Mouse (Mus musculus): Measurements from ENCODE around the gene Rec114. TPM values are rescaled to one million over a fixed set of nuclear protein-coding genes. Genes with fewer than 3 reads are reported as not detected.

Rec114 gene
- polyA plus RNA-seq, 1 experiment from 2014 or later, result 1.2 TPM

DNA sequence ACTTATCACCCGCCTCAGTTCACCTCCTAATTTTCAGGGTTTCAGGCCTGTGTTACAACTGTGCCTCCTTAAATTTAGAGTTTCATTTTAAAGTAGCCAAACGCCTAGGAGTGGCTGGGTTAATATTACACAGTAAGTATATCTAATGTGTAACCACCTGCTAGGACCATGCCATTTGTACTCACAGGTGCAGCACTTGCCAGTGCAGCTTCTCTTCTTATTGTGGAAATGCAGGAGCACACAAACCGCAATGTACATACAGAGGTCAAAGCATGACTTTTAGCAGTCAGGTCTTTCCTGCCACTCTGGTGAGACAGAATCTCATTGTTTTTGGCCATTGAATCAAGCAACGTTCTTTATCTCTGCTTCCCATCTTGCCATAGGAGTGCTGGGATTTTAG, 89.3 kb downstream of the Rec114 start:
- no peak overlapping the region for H3K4me2 ChIP-seq (ENCODE audit: low read length)
- no peak overlapping the region for H3K4me3 ChIP-seq (ENCODE audit: low read depth, low read length)
- no peaks in the 10 kb centered on the region for H3K9me3 ChIP-seq (replicated peaks; ENCODE audit: control insufficient read depth, low read length, poor library complexity, severe bottlenecking)
- H3K27me3 ChIP-seq (ENCODE audit: control insufficient read depth, insufficient read depth, low read depth, low read length), result no peaks in the 10 kb centered on the region
- no peak for ATAC-seq
- no peak overlapping the region for H3K9ac ChIP-seq (ENCODE audit: low read depth, low read length)
- H3K27ac ChIP-seq (ENCODE audit: low read length), result no peak overlapping the region
- whole genome bisulfite sequencing, result 83% methylated on average over 4 of the region's 4 CpGs
- H3K36me3 ChIP-seq (ENCODE audit: control insufficient read depth, insufficient read depth, low read length), result 0 out of 2 replicates have a peak, but pooled peaks cover 2% of the 10 kb centered on the region
- no peaks in the 10 kb centered on the region for H3K4me1 ChIP-seq (ENCODE audit: control insufficient read depth, insufficient read depth, low read length)

DNA sequence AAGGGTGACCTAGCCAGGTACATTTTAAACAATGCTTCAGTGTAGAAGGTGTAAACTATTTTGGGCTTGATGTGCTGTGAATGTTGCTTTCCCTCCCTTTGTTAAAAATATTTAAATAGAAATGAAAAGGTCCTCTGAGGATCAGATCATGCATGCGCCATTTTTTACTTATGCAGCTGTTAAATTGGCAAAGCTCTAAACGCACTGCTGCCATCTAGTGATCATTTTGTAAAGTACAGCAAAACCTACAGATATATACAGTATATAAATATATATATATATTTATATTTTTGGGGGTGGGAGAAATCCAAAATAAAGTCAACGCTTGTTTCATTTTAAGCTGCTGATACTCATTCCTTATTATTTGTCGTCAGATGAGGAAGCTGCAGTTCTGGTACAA, 91.8 kb downstream of the Rec114 start:
- H3K9ac ChIP-seq (ENCODE audit: low read depth, low read length), result no peak overlapping the region
- H3K27ac ChIP-seq (ENCODE audit: low read length), result no peak overlapping the region

DNA sequence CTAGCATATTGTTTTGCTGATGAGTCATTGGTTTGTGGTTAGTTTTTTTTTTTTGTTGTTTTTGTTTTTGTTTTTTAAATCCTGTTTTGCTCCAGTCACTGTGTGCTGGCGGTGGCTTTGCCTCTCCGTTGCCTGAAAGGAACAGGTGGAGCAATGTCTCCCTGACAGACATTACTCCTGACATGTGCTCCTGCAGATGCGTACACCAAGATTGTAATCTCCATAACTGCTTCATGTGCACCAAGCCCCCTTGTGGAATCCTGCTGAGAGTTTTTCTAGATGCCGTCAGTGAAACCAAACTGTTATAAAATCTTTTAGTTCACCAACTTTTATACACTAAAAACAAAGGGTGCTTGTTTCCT, 94.5 kb downstream of the Rec114 start:
- H3K27ac ChIP-seq (ENCODE audit: low read length), result no peak overlapping the region
- no peaks in the 10 kb centered on the region for H3K9me3 ChIP-seq (replicated peaks; ENCODE audit: control insufficient read depth, low read length, poor library complexity, severe bottlenecking)
- peaks cover 5% of the 10 kb centered on the region; the same call in 1 of the 2 replicates for H3K36me3 ChIP-seq (ENCODE audit: control insufficient read depth, insufficient read depth, low read length)
- no peak overlapping the region for H3K4me3 ChIP-seq (ENCODE audit: low read depth, low read length)
- no peaks in the 10 kb centered on the region for H3K4me1 ChIP-seq (ENCODE audit: control insufficient read depth, insufficient read depth, low read length)
- no peak overlapping the region for H3K4me2 ChIP-seq (ENCODE audit: low read length)
- 57% methylated on average over 4 of the region's 4 CpGs for WGBS
- H3K27me3 ChIP-seq (ENCODE audit: control insufficient read depth, insufficient read depth, low read depth, low read length), result no peaks in the 10 kb centered on the region
- ATAC-seq, result no peak
- H3K9ac ChIP-seq (ENCODE audit: low read depth, low read length), result no peak overlapping the region

More for the DNA sequence above, 91.8 kb downstream of the Rec114 start:
- Histone ChIP-seq H3K4me2 (ENCODE audit: low read length) (no peak overlapping the region), H3K4me1 (ENCODE audit: control insufficient read depth, insufficient read depth, low read length) (no peaks in the 10 kb centered on the region), H3K4me3 (ENCODE audit: low read depth, low read length) (no peak overlapping the region), H3K36me3 (ENCODE audit: control insufficient read depth, insufficient read depth, low read length) (0 out of 2 replicates have a peak, but pooled peaks cover 2% of the 10 kb centered on the region), H3K9me3 (replicated peaks; ENCODE audit: control insufficient read depth, low read length, poor library complexity, severe bottlenecking) (no peaks in the 10 kb centered on the region), H3K27me3 (ENCODE audit: control insufficient read depth, insufficient read depth, low read depth, low read length) (no peaks in the 10 kb centered on the region)
- ATAC-seq, result no peak
- WGBS, result 55% methylated on average over 4 of the region's 4 CpGs

DNA sequence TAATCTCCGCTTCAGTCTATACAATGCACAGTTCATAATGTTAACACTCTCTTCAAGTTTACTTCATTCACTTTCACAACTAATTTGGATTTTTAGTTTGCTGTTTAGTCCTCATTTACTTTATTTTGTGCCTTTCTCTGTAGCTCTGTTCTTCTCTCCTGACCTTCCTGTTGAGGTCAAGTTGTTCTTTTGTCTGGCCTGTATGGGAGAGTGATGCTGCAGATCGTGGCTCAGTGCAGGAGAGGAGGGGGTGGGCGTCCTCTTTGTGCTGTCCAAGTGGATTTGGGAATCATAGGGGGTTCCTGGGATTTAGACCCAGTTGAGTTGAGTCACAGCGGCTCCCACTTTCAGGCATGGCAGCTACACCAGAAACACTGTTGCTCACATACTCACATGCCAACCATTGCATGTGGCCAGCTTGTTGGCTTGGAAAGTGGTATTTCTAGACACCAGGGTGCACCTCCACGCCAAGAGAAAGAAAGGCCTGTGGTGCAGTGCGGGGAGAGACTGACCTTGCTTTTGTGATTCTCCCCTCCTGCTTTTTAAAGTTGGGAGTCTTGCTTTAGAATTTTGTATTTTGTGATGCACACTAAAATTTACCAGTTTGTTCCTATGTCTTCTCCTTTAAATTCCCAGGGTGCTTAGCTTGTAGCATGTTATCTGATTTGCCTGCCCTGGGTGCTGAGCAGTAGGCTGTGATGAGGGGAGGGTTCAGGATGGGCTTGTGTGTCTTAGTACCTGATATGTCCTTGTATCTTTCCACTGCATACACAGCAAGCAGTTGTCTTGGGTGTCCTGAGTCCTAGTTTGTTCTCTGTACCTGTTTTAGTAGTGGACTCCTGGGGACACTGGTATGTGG, 95.1 kb downstream of the Rec114 start:
- H3K4me1 ChIP-seq (ENCODE audit: control insufficient read depth, insufficient read depth, low read length), result no peaks in the 10 kb centered on the region

DNA sequence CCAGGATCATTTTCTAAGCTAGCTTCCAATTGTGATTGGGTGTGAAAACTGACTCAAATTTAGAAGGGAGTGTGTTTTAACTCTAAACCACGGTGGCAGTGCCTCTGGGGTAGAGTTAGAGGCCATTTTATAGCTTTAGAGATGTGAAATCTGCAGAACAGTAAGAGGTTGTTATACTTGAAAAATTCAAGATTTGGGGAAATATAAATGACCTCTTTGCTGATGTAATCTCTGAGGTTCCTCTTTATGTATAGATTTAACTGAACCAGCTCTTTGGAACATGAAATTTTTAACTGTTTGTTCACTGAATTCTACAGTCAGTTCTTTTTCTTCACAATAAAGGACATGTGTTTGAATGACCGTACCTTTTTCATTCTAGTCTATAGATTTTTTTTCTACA, 113.3 kb downstream of the Rec114 start:
- H3K36me3 ChIP-seq (ENCODE audit: control insufficient read depth, insufficient read depth, low read length), result no peaks in the 10 kb centered on the region
- H3K27ac ChIP-seq (ENCODE audit: low read length), result no peak overlapping the region
- H3K4me1 ChIP-seq (ENCODE audit: control insufficient read depth, insufficient read depth, low read length), result no peaks in the 10 kb centered on the region
- H3K9ac ChIP-seq (ENCODE audit: low read depth, low read length), result no peak overlapping the region
- H3K4me2 ChIP-seq (ENCODE audit: low read length), result no peak overlapping the region
- H3K9me3 ChIP-seq (replicated peaks; ENCODE audit: control insufficient read depth, low read length, poor library complexity, severe bottlenecking), result no peaks in the 10 kb centered on the region
- H3K4me3 ChIP-seq (ENCODE audit: low read depth, low read length), result no peak overlapping the region
- WGBS, result 86% methylated on average over 2 of the region's 2 CpGs
- H3K27me3 ChIP-seq (ENCODE audit: control insufficient read depth, insufficient read depth, low read depth, low read length), result no peaks in the 10 kb centered on the region
- no peak for ATAC-seq

More for the DNA sequence above, 95.1 kb downstream of the Rec114 start:
- Histone ChIP-seq H3K9ac (ENCODE audit: low read depth, low read length) (no peak overlapping the region), H3K27ac (ENCODE audit: low read length) (no peak overlapping the region), H3K36me3 (ENCODE audit: control insufficient read depth, insufficient read depth, low read length) (peaks cover 5% of the 10 kb centered on the region; the same call in 1 of the 2 replicates), H3K4me2 (ENCODE audit: low read length) (no peak overlapping the region), H3K27me3 (ENCODE audit: control insufficient read depth, insufficient read depth, low read depth, low read length) (no peaks in the 10 kb centered on the region), H3K9me3 (replicated peaks; ENCODE audit: control insufficient read depth, low read length, poor library complexity, severe bottlenecking) (no peaks in the 10 kb centered on the region), H3K4me3 (ENCODE audit: low read depth, low read length) (no peak overlapping the region)
- ATAC-seq, result no peak
- WGBS, result 46% methylated on average over 6 of the region's 6 CpGs

DNA sequence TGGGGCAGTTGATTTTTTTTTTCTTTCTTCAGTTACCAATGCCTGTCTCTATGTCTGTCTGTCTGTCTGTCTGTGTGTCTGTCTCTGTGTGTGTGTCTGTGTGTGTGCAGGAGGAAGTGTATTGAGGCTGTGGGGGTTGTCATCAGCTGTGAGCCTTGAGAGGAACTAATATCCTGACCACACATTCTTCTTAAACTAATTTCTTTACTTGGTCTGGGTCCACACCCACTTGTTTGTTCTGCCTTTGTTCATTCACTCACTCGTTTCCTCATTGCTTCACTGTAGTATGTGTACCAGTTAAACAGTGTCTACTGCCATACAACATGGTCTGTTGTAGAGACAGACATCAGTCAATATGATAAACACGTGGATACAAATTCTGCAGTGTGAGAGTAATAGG, 116.6 kb downstream of the Rec114 start:
- no peak overlapping the region for H3K9ac ChIP-seq (ENCODE audit: low read depth, low read length)
- 78% methylated on average over 2 of the region's 2 CpGs for WGBS
- ATAC-seq, result no peak

DNA sequence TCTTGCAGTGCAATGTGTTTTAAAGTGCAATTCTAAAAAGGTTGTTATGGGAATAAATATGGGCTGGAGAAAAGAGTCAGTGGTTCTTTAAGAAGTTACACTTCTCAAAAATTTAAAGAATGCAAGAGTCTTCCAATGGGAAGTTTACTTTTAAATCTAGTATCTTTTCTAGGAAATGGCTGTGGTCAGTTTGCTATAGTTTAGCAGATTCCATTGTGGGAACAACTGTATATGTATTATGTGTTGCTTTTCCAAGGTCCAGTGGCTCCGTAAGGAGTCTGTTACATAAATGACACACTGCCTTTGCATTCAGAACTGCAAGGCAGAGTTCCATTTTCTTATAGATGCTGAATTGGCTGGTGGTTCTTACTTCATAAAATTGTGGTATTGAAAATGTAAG, 120.8 kb downstream of the Rec114 start:
- Histone ChIP-seq H3K27ac (ENCODE audit: low read length) (no peak overlapping the region), H3K4me2 (ENCODE audit: low read length) (no peak overlapping the region), H3K36me3 (ENCODE audit: control insufficient read depth, insufficient read depth, low read length) (no peaks in the 10 kb centered on the region), H3K9me3 (replicated peaks; ENCODE audit: control insufficient read depth, low read length, poor library complexity, severe bottlenecking) (no peaks in the 10 kb centered on the region), H3K4me1 (ENCODE audit: control insufficient read depth, insufficient read depth, low read length) (no peaks in the 10 kb centered on the region), H3K27me3 (ENCODE audit: control insufficient read depth, insufficient read depth, low read depth, low read length) (no peaks in the 10 kb centered on the region), H3K9ac (ENCODE audit: low read depth, low read length) (no peak overlapping the region), H3K4me3 (ENCODE audit: low read depth, low read length) (no peak overlapping the region)
- ATAC-seq, result no peak
- 88% methylated on average over 1 of the region's 1 CpGs for WGBS

More for the DNA sequence above, 116.6 kb downstream of the Rec114 start:
- no peak overlapping the region for H3K4me3 ChIP-seq (ENCODE audit: low read depth, low read length)
- H3K9me3 ChIP-seq (replicated peaks; ENCODE audit: control insufficient read depth, low read length, poor library complexity, severe bottlenecking), result no peaks in the 10 kb centered on the region
- H3K27me3 ChIP-seq (ENCODE audit: control insufficient read depth, insufficient read depth, low read depth, low read length), result no peaks in the 10 kb centered on the region
- H3K4me2 ChIP-seq (ENCODE audit: low read length), result no peak overlapping the region
- no peaks in the 10 kb centered on the region for H3K36me3 ChIP-seq (ENCODE audit: control insufficient read depth, insufficient read depth, low read length)
- H3K4me1 ChIP-seq (ENCODE audit: control insufficient read depth, insufficient read depth, low read length), result no peaks in the 10 kb centered on the region
- H3K27ac ChIP-seq (ENCODE audit: low read length), result no peak overlapping the region

DNA sequence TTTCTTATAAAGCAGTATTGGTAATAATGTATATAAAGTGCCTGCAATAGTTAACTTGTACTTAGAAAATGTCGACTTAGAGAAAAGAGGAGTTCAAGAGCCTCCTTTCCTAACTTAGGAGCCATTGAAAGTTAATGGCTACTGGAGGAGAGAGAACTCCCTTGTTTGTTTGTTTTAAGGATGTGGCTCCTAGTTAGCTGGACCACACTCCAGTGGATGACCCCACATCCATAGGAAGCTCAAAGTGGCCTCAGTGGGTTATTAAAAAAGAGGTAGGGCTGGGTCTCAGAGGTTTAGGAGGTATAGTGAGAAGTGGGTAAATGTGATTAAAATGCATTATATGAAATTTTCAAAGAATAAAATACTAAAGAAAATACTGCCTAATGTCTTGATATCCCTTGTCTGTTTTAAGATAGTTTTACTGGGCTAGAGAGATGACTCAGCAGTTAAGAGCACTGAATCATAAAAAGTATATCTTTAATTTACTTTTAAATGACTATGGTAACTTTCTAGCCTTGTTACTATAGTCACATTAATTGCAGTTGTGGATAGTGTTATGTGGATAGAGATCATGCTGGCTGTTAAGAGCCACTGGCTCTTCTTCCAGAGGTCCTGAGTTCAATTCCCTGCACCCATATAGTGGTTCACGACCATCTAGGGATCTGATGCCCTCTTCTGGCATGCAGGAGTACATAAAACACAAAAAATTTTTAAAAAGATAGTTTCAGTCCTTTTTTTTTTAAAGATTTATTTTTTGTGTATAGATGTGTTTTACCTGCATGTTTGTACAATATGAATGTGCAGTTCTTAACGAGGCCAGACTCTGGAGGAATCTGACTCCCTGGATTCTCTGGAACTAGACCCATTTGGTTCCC, 128.5 kb downstream of the Rec114 start:
- no peak overlapping the region for H3K9ac ChIP-seq (ENCODE audit: low read depth, low read length)

DNA sequence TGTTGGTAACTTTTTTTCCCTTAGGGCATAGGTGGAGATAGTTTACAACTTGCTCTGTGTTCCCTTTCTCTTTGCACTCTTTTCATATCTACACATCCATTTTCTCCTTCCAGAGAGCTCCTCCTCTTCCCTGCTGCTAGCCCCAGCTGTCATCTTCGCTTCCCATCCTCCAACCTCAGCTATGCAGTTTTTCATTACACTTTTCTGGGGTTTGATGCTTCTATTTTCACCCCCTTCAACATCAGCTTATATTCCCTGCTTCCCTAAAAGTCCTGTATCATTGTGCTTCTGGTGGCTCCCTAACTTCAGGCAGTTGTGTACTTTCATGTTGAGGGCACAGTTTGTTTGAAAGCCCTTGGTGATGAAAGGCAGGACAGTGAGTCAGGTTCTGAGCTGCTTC, 130.0 kb downstream of the Rec114 start:
- WGBS, result 88% methylated on average over 1 of the region's 1 CpGs
- Histone ChIP-seq H3K27me3 (ENCODE audit: control insufficient read depth, insufficient read depth, low read depth, low read length) (no peaks in the 10 kb centered on the region), H3K9me3 (replicated peaks; ENCODE audit: control insufficient read depth, low read length, poor library complexity, severe bottlenecking) (no peaks in the 10 kb centered on the region), H3K4me1 (ENCODE audit: control insufficient read depth, insufficient read depth, low read length) (peaks cover 10% of the 10 kb centered on the region), H3K36me3 (ENCODE audit: control insufficient read depth, insufficient read depth, low read length) (no peaks in the 10 kb centered on the region), H3K4me3 (ENCODE audit: low read depth, low read length) (no peak overlapping the region), H3K27ac (ENCODE audit: low read length) (no peak overlapping the region), H3K9ac (ENCODE audit: low read depth, low read length) (no peak overlapping the region), H3K4me2 (ENCODE audit: low read length) (no peak overlapping the region)
- ATAC-seq, result no peak

More for the DNA sequence above, 128.5 kb downstream of the Rec114 start:
- Histone ChIP-seq H3K4me1 (ENCODE audit: control insufficient read depth, insufficient read depth, low read length) (peaks cover 10% of the 10 kb centered on the region), H3K36me3 (ENCODE audit: control insufficient read depth, insufficient read depth, low read length) (no peaks in the 10 kb centered on the region), H3K27ac (ENCODE audit: low read length) (no peak overlapping the region), H3K9me3 (replicated peaks; ENCODE audit: control insufficient read depth, low read length, poor library complexity, severe bottlenecking) (no peaks in the 10 kb centered on the region), H3K4me2 (ENCODE audit: low read length) (no peak overlapping the region), H3K27me3 (ENCODE audit: control insufficient read depth, insufficient read depth, low read depth, low read length) (no peaks in the 10 kb centered on the region), H3K4me3 (ENCODE audit: low read depth, low read length) (no peak overlapping the region)
- ATAC-seq, result no peak
- 84% methylated on average over 3 of the region's 3 CpGs for WGBS

Data from midbrain, embryonic 16.5 days (tissue).